Mouse (Mus musculus) B cell, adult 2 months (primary cell): ENCODE measurements around the gene Ehbp1.

ENCODE experiments used
- DNase-seq, 2 experiments: peaks; one replicate each; pipeline ENCODE4 v3.0.0; 2022

The Ehbp1 gene

DNA sequence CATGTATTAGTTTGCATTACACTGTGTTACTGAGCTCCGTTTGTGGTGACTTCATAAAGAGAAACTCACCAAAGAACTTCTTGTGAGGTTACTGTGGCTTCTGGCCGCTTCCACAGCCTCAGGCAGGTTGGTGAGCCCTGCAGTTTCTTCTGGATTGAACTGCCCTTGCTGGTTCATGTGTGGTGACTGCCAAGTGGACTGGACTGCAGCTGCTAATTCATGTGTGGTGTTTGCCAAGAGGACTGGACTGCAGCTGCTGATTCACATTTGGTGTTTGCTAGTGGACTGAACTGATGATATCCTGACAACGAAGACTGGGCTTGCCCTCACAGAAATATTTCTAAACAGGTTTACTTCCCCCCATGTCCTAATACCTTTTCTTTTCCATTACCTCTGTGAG, 65.4 kb downstream of the Ehbp1 start:
- DNase-seq = no peak

- no peak for DNase-seq
Measured at GRCm38 (mm10) chr11:22274144-22274543, 67.9 kb downstream of the Ehbp1 start.

- no peak for DNase-seq
Measured at GRCm38 (mm10) chr11:22273378-22273777, 68.7 kb downstream of the Ehbp1 start.

GRCm38 (mm10) chr11:22271889-22272288, 70.2 kb downstream of the Ehbp1 start:
- no peak for DNase-seq

DNA sequence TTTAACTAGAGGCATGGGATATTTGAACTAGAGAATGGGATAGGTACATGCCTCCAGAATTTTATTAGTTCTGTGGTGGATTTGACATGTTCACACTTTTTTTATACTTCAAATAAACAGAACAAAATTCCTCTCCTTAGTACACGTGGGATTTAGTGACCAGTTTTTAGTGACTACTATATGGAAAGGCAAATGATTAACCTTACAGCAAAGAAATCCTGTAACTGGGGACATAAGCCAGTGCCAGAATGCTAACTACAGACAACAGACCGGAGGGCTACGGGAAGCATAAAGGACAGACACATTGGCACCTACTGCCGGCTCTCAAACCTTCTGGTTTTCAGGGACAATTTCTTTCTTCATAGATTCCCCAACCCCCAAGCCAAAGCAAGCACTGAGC, 72.4 kb downstream of the Ehbp1 start:
- DNase-seq = no peak

DNA sequence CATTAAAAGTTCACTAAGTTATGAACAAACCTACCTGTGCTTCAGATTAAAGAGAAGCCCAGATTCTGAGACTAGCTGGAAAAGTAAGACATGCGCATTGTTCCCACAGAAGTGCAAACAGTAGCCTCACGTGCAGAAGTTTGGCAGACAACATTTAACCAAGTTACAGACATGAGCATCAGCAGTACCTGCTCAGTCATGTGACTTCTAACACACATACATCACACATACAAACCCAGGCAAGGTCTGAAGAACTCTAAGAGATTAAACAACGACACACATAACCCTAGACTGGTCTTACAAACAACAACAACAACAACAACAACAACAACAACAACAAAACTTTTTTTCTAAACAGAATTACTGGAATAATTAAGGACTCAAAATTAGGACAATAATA, 72.9 kb downstream of the Ehbp1 start:
- DNase-seq = no peak

- no peak for DNase-seq
Measured at GRCm38 (mm10) chr11:22267014-22267413, 75.1 kb downstream of the Ehbp1 start.

GRCm38 (mm10) chr11:22255418-22255817, 86.7 kb downstream of the Ehbp1 start:
- no peak for DNase-seq

DNA sequence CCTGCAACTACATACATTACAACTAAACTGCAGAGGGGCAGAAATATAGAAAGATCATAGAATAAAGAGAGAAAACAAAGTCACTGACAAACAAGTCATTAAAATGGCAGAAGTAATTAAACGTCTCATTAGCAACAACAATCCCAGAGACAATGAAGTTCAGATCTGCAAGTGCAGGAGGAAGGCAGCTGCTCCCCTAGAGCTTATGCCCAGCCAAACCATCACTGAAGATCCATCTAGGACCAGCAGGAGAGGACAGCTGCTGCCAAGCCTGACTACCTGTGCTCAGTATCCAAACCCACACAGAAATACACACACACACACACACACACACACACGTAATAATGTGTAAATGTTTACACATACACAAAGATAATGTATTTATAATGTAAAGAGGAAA, 92.7 kb downstream of the Ehbp1 start:
- DNase-seq = no peak

- no peak for DNase-seq
Measured at GRCm38 (mm10) chr11:22247736-22248135, 94.4 kb downstream of the Ehbp1 start.

DNA sequence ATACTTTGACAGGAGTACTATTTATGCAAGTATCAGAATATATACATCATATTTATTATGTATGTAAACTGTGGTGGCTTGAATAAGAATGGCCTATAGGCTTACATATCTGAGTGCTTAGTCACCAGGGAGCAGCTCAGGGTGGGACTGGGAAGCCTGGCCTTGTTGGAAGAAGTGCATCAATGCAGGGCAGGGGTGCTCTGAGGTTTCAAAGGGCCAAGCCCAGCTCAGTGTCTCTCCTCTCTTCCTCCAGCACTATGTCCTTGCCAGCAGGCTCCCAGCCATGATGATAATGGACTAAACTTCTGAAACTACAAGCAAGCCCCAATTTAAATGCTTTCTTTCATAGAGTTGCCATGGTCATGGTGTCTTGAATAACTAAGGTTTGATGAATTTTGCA, 95.0 kb downstream of the Ehbp1 start:
- DNase-seq = no peak

DNA sequence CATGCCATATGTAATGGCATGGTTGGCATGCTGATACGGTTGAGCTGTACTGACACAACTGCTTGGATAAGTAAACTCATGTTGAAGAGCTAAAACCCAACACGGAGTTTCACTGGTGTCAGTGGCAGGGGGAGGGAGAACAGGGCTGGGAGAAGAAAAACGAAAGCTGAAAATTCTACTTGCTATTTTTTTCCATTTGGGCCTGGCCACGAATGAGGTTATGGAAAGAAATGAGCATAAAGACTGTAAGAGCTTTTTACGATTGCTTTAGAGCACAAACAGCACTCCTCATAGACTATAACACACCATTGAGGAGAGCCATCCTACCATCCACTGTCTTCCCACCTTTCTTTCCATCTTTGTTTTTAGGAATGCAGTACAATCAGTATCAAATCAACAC, 106.5 kb downstream of the Ehbp1 start:
- no peak for DNase-seq

DNA sequence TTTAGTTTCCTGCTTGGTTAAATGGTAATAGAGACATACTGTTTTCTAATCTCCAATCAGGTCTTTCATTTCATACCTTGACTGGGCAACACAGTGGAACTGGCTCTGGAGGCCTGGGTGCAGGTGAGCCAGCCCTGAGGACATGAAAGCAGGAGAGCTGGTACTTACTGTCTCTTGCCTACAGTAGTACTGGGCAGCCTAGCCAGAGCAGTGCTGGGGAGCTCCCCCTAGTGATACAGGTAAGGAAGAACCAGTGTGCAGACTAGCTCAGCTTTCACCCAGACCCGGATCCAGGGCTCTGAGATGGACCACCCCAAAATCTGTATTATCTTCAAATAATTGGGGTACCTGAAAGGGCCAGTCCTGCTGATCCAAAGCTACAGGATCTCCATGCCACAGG, 107.4 kb downstream of the Ehbp1 start:
- peak; percentile 12 to 13 for DNase-seq

DNA sequence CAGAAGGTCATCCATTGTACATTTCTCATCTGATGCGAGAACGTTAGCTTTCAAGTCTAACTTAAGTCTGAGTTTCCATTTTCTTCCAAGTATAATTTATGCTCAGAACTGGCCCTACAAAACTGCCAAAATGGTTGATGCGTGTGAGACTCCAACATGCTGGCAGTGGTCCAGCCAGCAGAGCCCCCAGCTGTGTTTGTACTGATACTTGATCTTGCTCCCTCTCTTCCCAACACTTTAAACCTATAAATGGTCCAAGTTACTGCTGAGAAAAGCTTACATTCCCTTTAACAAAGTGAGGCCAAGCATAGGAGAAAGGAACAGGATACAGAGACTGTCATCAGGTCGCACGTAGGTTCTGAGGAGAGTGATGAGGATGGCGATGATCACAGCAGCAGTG, 111.2 kb downstream of the Ehbp1 start:
- no peak for DNase-seq

GRCm38 (mm10) chr11:22225619-22226018, 116.5 kb downstream of the Ehbp1 start:
- peak; percentile 31 to 36 for DNase-seq

- no peak for DNase-seq
Measured at GRCm38 (mm10) chr11:22218222-22218621, 123.9 kb downstream of the Ehbp1 start.

DNA sequence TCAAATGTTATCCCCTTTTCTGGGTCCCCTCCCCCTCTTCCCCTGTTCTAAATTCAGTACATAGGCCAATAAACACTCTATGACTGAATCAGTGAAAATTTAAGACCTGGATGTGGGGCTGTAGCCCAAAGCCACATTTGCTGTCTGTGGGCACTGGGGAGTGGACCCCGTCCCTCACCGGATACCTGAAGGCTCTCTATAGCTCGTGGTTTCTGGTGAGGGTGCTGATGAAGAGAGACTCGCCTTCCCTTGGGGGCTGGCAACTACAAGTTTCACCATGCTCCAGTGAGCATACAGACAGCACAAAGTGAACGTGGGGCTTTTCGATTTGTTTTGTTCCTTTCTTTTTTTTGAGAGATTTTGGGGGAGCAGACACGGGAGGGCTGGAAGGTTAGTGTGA, 125.2 kb downstream of the Ehbp1 start:
- DNase-seq = peak; percentile 3 to 6

GRCm38 (mm10) chr11:22206611-22207010, 135.5 kb downstream of the Ehbp1 start:
- DNase-seq = no peak

DNA sequence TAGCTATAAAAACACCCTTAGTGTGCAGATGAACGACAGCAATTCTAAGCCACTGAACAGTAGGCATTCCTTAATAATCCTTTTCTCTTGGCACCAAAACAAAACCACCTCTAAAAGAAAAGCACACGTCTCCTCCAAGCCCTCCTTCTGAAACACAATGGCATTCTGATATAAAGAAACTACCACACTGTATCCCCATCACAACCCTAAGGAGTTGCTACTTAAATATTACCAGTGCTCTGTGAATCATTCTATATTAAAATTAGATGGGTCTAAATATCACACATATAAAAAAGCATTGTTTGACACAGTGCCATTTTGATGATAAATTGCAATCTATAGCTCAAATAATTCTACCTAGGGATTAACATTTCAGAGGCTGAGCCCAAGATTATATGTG, 135.9 kb downstream of the Ehbp1 start:
- no peak for DNase-seq

DNA sequence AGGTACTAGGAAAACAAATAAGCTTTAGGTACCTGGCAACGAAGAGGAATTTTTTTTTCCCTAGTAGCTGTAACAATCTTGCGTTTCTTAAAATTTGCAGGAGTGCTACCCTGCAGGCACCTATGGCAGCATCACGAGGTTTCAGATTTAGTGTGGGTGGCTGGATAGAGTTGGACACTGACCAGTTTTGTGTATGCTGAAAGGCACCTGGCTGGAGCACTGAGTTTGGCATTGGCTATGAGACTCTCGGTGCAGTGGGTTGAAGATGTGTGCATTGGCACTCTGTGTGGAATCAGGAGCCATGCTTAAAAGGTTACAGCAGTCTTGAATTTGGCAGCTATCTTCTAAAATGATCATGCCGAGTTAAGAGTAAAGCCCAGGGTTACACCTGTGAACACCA, 138.7 kb downstream of the Ehbp1 start:
- no peak for DNase-seq

DNA sequence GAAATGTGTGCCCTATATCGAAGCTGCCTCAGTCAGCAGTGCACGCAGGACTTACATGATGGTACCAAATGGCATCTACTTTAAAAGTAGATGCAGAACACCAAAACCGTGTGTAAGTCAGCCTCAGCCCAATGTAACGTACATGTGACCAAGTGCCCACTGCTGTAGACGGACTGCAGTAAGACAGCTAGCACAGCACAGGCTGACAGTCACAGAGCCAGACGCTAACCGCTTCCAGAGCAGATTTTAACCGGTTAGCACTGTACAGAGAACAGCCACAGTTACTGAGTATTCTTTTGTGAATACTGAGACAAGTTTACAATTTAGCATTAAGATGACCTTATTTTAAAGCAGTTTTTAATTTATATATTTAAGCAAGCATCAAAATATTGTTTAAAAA, 141.0 kb downstream of the Ehbp1 start:
- DNase-seq = no peak

DNA sequence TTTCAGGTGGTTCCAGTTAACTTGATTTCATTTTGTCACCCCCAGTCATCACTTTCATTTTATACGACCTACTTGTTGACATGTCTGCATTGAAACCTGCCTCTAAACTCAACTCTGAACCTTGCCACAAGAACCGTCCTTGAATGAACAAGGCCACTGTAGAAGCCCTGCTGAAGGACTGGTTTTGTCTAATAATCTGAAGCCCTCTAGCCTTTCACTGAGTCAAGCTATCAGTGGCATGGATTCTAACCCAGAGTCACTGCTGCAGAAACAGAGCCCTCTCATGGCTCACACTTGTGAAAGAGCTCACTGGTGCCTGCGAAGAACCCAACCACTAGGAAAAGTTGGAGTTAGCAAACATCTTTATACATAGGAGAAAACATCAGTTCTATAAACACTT, 142.2 kb downstream of the Ehbp1 start:
- no peak for DNase-seq

DNA sequence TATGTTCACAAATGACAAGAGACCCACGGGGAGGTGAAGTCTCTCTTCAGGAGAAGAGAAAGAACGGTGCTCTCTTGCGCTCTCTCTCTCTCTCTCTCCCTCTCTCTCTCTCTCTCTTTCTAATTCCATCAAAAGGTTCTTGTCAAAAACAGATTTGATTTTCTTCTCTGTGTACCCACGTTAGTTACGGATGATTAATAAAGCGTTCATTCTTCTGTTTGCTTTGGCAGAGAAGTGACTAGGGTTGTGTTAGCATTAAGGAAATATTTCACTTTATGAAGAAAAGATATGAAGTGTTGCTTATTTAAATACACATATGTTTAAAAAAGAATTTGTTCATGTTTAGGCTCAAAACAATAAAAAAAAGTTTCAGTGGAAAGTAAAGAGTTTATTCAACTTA, 143.7 kb downstream of the Ehbp1 start:
- no peak for DNase-seq

- DNase-seq = no peak
Measured at GRCm38 (mm10) chr11:22197935-22198334, 144.2 kb downstream of the Ehbp1 start.

DNA sequence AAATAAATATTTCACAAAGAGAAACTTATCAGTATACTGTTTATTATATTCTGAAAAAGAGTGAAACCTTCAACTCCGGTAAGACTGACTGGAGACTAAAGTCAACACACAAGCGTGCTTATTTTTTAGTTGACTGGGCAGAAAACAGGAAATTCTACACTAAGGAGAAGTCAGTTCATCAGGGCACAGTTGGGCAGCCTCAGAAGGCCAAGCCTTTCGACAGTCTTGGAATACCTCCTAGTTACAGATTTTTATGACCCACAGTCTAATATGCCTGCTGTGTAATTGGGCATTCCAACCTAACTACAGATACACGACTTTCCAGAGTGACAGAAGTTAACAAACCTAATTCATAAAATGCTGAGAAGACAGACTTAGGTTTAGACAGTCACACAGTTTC, 145.3 kb downstream of the Ehbp1 start:
- no peak for DNase-seq

DNA sequence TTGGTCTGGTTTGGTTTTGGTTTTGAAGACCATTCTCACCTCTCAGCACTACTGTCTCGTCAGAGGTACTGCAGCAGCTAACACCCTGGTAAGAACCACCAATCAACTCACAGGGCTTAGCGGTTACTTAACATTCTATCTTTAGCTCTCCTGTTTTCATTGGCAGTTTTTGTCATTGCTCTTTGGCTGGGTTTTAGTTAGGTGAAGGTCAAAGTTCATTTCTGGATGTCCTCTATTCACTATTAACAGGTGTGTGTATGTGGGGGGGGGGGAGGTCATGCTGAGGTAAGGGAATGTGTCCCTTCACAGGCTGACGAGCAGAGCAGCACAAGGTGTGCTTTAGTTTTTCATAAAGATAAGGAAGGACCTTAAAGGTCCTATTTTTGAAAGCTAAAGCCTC, 147.5 kb downstream of the Ehbp1 start:
- DNase-seq = no peak
